Mouse (Mus musculus) liver, postnatal 0 days (tissue): ENCODE measurements around the gene Tmprss6. TPM values are rescaled to one million over a fixed set of nuclear protein-coding genes. Genes with fewer than 3 reads are reported as not detected.

Experiments used
- ATAC-seq: fragments of 200-750 bp; cut with Nextera tagmentation; 2 replicates; pipeline ENCODE4 v1.8.0; 2017; ENCODE audit warnings: mild to moderate bottlenecking, moderate library complexity
- DNase-seq: peaks from one replicate; pipeline ENCODE4 v3.0.0-alpha.2; 2016
- H3K27ac ChIP-seq: fragments of 300-500 bp; sonication (generic); 2 replicates; pipeline ENCODE4 v1.5.1; 2014; ENCODE audit warnings: antibody characterized with exemption, moderate library complexity, mild to moderate bottlenecking, low read depth
- H3K27me3 ChIP-seq: fragments of 300-500 bp; sonication (generic); 2 replicates; pipeline ENCODE4 v1.6.1; 2014; ENCODE audit warnings: low read length, control low read depth, mixed read lengths; ENCODE audit not compliant: insufficient read depth
- H3K36me3 ChIP-seq: fragments of 300-500 bp; sonication (generic); replicated peaks from 2 replicates; pipeline ENCODE4 v1.6.1; 2014; ENCODE audit warnings: mild to moderate bottlenecking, control low read depth, low read length, moderate library complexity, mixed read lengths; ENCODE audit not compliant: insufficient read depth
- H3K4me1 ChIP-seq: fragments of 300-500 bp; sonication (generic); 2 replicates; pipeline ENCODE4 v1.6.1; 2014; ENCODE audit warnings: antibody characterized with exemption, mild to moderate bottlenecking, control low read depth; ENCODE audit not compliant: insufficient read depth
- H3K4me2 ChIP-seq: fragments of 300-500 bp; sonication (generic); 2 replicates; pipeline ENCODE4 v1.6.1; 2014; ENCODE audit warnings: low read depth, mild to moderate bottlenecking, low read length, moderate library complexity, mixed read lengths
- H3K4me3 ChIP-seq: fragments of 300-500 bp; sonication (generic); 2 replicates; pipeline ENCODE4 v1.5.1; 2014; ENCODE audit warnings: low read depth, low read length
- H3K9ac ChIP-seq: fragments of 300-500 bp; sonication (generic); replicated peaks from 2 replicates; pipeline ENCODE4 v1.6.1; 2014; ENCODE audit warnings: mild to moderate bottlenecking, moderate library complexity
- H3K9me3 ChIP-seq: fragments of 300-500 bp; sonication (generic); 2 replicates; pipeline ENCODE4 v1.6.1; 2016; ENCODE audit warnings: mild to moderate bottlenecking, control low read depth, low read length, mixed read lengths
- CTCF ChIP-seq: sonication (generic); IDR thresholded peaks from 2 replicates; pipeline ENCODE4 v1.5.1; 2016; ENCODE audit warnings: antibody characterized with exemption, low read depth
- EP300 ChIP-seq: IDR thresholded peaks from 2 replicates; pipeline ENCODE4 v1.6.1; 2016; ENCODE audit warnings: antibody characterized with exemption, low read depth, mild to moderate bottlenecking
- WGBS: fragments of 180-500 bp; shearing (Covaris S2); extraction: QIAGEN DNeasy Blood & Tissue Kit; methylation state at CpG from one replicate; pipeline ENCODE4 v1.1.7; 2014; ENCODE audit not compliant: insufficient replicate concordance; 5-methylcytosine and 5-hydroxymethylcytosine counted together
- polyA plus RNA-seq: library from polyadenylated mRNA; unstranded; fragments of >200 nt; fragmentation: Nextera tagmentation; extraction: Ambion mirVana; gene quantifications from 2 replicates; pipeline ENCODE4 v1.2.1, GENCODE M21; 2015

Tmprss6 gene
- polyA plus RNA-seq, 1 experiment from 2014 or later, result 80.3 TPM

- ATAC-seq (peak; percentile 86), DNase-seq (peak; percentile 47)
- no peak for TF ChIP-seq CTCF
- TF ChIP-seq EP300, result peak; percentile 58; the same call in 1 of the 2 replicates
- Histone ChIP-seq H3K9ac (no peak overlapping the region; the same call in 1 of the 2 replicates), H3K27ac (peak overlapping the region; percentile 77), H3K36me3 (no peaks in the 10 kb centered on the region), H3K4me2 (no peak overlapping the region), H3K4me1 (peaks cover 15% of the 10 kb centered on the region), H3K4me3 (no peak overlapping the region), H3K27me3 (peaks cover 19% of the 10 kb centered on the region), H3K9me3 (no peaks in the 10 kb centered on the region)
- 53% methylated on average over 7 of the region's 7 CpGs for WGBS
These were observed 36.8 kb downstream of the Tmprss6 start for GRCm38 (mm10) chr15:78431541-78432121.

GRCm38 (mm10) chr15:78430874-78431273 lies 37.6 kb downstream of the Tmprss6 start:
- peaks cover 17% of the 10 kb centered on the region for H3K27me3 ChIP-seq
- ATAC-seq, result no peak
- H3K9ac ChIP-seq, result no peak overlapping the region
- no peak overlapping the region for H3K4me3 ChIP-seq
- no peaks in the 10 kb centered on the region for H3K36me3 ChIP-seq
- H3K27ac ChIP-seq, result peak overlapping the region; percentile 30; the same call in 1 of the 2 replicates
- 85% methylated on average over 10 of the region's 10 CpGs for WGBS
- no peaks in the 10 kb centered on the region for H3K9me3 ChIP-seq
- peaks cover 15% of the 10 kb centered on the region for H3K4me1 ChIP-seq
- DNase-seq, result no peak
- TF ChIP-seq CTCF (no peak), EP300 (no peak)
- no peak overlapping the region for H3K4me2 ChIP-seq

- TF ChIP-seq CTCF, result no peak
- no peak for TF ChIP-seq EP300
- peaks cover 11% of the 10 kb centered on the region for H3K4me1 ChIP-seq
- H3K27me3 ChIP-seq, result peaks cover 17% of the 10 kb centered on the region
- H3K4me2 ChIP-seq, result no peak overlapping the region
- WGBS, result 59% methylated on average over 13 of the region's 13 CpGs
- no peak for ATAC-seq
- H3K9ac ChIP-seq, result no peak overlapping the region
- H3K27ac ChIP-seq, result no peak overlapping the region; the same call in 1 of the 2 replicates
- no peak overlapping the region for H3K4me3 ChIP-seq
- no peaks in the 10 kb centered on the region for H3K36me3 ChIP-seq
- no peak for DNase-seq
- H3K9me3 ChIP-seq, result no peaks in the 10 kb centered on the region
These were observed 38.4 kb downstream of the Tmprss6 start for GRCm38 (mm10) chr15:78429871-78430622.

GRCm38 (mm10) chr15:78429139-78429459 lies 39.3 kb downstream of the Tmprss6 start:
- ATAC-seq (no peak), DNase-seq (no peak)
- Histone ChIP-seq H3K27ac (0 out of 2 replicates have a peak overlapping the region, but pooled peaks have one; percentile 44), H3K27me3 (peaks cover 17% of the 10 kb centered on the region), H3K4me1 (peaks cover 9% of the 10 kb centered on the region), H3K9ac (peak overlapping the region; percentile 45), H3K36me3 (no peaks in the 10 kb centered on the region), H3K4me3 (peak overlapping the region; percentile 41), H3K9me3 (no peaks in the 10 kb centered on the region), H3K4me2 (peak overlapping the region; percentile 60)
- WGBS, result 20% methylated on average over 3 of the region's 3 CpGs
- TF ChIP-seq CTCF, result no peak
- no peak for TF ChIP-seq EP300

- Histone ChIP-seq H3K27ac (0 out of 2 replicates have a peak within 1 kb of the TSS, but pooled peaks have one; percentile 44), H3K4me1 (peaks cover 9% of the 10 kb centered on the region), H3K27me3 (peaks cover 17% of the 10 kb centered on the region), H3K9ac (peak within 1 kb of the TSS; percentile 45), H3K4me3 (peak within 1 kb of the TSS; percentile 41), H3K36me3 (no peaks in the 10 kb centered on the region), H3K4me2 (peak within 1 kb of the TSS; percentile 60), H3K9me3 (no peaks in the 10 kb centered on the region)
- peak; percentile 69 for DNase-seq
- peak; percentile 49 for ATAC-seq
- 6% methylated on average over 43 of the region's 52 CpGs for WGBS
- TF ChIP-seq CTCF (no peak), EP300 (no peak)
These were observed 39.9 kb downstream of the Tmprss6 start, which contains the start of gene Kctd17 for GRCm38 (mm10) chr15:78428391-78429138. TSS of gene Kctd17 (plus strand) at chr15:78428564.

- Histone ChIP-seq H3K27me3 (peaks cover 17% of the 10 kb centered on the region), H3K4me2 (no peak overlapping the region), H3K4me1 (peaks cover 12% of the 10 kb centered on the region), H3K4me3 (no peak overlapping the region), H3K9me3 (no peaks in the 10 kb centered on the region), H3K27ac (no peak overlapping the region), H3K36me3 (no peaks in the 10 kb centered on the region), H3K9ac (no peak overlapping the region)
- ATAC-seq, result no peak
- peak; percentile 28 for TF ChIP-seq CTCF
- TF ChIP-seq EP300, result no peak
- WGBS, result 67% methylated on average over 4 of the region's 4 CpGs
- no peak for DNase-seq
These were observed 43.2 kb downstream of the Tmprss6 start for GRCm38 (mm10) chr15:78425230-78425629.
